Mouse (Mus musculus) MEL (cell line): ENCODE results near the gene G430095P16Rik.

Source experiments
- CHD1 ChIP-seq: IDR thresholded peaks from 2 replicates; pipeline ENCODE4 v1.6.1; 2012; ENCODE audit warnings: low read depth, mild to moderate bottlenecking, inconsistent platforms, low read length, improper control_type of control experiment
- CTCF ChIP-seq, 3 experiments: IDR thresholded peaks in 2 of 3; conservative IDR thresholded peaks in 1 of 3; 2 replicates each; pipeline ENCODE4 v1.5.1; 2011 to 2012; ENCODE audit warnings: low read length in 3 of 3, low read depth in 2 of 3, mild to moderate bottlenecking in 2 of 3, improper control_type of control experiment in 1 of 3, inconsistent platforms in 1 of 3, mixed read lengths in 1 of 3, moderate library complexity in 1 of 3; ENCODE audit not compliant: control insufficient read depth in 1 of 3, insufficient read depth in 1 of 3, poor library complexity in 1 of 3, severe bottlenecking in 1 of 3
- E2F4 ChIP-seq: IDR thresholded peaks from 2 replicates; pipeline ENCODE4 v1.6.1; 2011; ENCODE audit warnings: low read depth, low read length, improper control_type of control experiment, borderline replicate concordance
- EP300 ChIP-seq, 2 experiments: IDR thresholded peaks; 2 replicates each; pipeline ENCODE4 v1.6.1; 2011; ENCODE audit warnings: improper control_type of control experiment in 2 of 2, low read length in 2 of 2, low read depth in 1 of 2, mild to moderate bottlenecking in 1 of 2
- KAT2A ChIP-seq: conservative IDR thresholded peaks from 2 replicates; pipeline ENCODE4 v1.6.1; 2012; ENCODE audit warnings: low read depth, low read length, improper control_type of control experiment, inconsistent platforms
- POLR2A ChIP-seq, 2 experiments: IDR thresholded peaks; 2 replicates each; pipeline ENCODE4 v1.6.1; 2011 to 2012; ENCODE audit warnings: low read length in 2 of 2, mild to moderate bottlenecking in 2 of 2, control low read depth in 1 of 2, improper control_type of control experiment in 1 of 2, low read depth in 1 of 2, moderate library complexity in 1 of 2; ENCODE audit not compliant: control insufficient read depth in 1 of 2, insufficient read depth in 1 of 2, poor library complexity in 1 of 2
- POLR2AphosphoS5 ChIP-seq: IDR thresholded peaks from 2 replicates; pipeline ENCODE4 v1.6.1; 2012; ENCODE audit warnings: low read depth, borderline replicate concordance, mild to moderate bottlenecking, inconsistent platforms, low read length, moderate library complexity, mixed read lengths
- TAL1 ChIP-seq: IDR thresholded peaks from 2 replicates; pipeline ENCODE4 v1.6.1; 2012; ENCODE audit warnings: mild to moderate bottlenecking, inconsistent platforms, low read length, moderate library complexity, mixed read lengths
- UBTF ChIP-seq: IDR thresholded peaks from 2 replicates; pipeline ENCODE4 v1.6.1; 2012; ENCODE audit warnings: low read depth, mild to moderate bottlenecking, inconsistent platforms, low read length, improper control_type of control experiment, moderate library complexity, borderline replicate concordance; ENCODE audit not compliant: insufficient read depth

- TF ChIP-seq POLR2AphosphoS5 (no peak), EP300 (IDR thresholded peaks at IDR 0.05; ENCODE audit: low read depth in 1 of 2, low read length in 2 of 2) (no peak), UBTF (no peak), E2F4 (no peak), CTCF (IDR thresholded peaks at IDR 0.05 in 2 of 3, conservative IDR thresholded peaks at IDR 0.05 in 1 of 3; ENCODE audit: control insufficient read depth in 1 of 3, insufficient read depth in 1 of 3, low read depth in 2 of 3, low read length in 3 of 3, poor library complexity in 1 of 3, severe bottlenecking in 1 of 3) (no peak), TAL1 (no peak), POLR2A (IDR thresholded peaks at IDR 0.05; ENCODE audit: control insufficient read depth in 1 of 2, insufficient read depth in 1 of 2, low read depth in 1 of 2, low read length in 2 of 2, poor library complexity in 1 of 2) (no peak), KAT2A (no peak), CHD1 (no peak)
Measured at GRCm38 (mm10) chr8:84742171-84743053, 19.6 kb downstream of the G430095P16Rik start.
